Mouse (Mus musculus): ENCODE measurements around the gene Pm20d1.

- no peak for TF ChIP-seq CTCF (IDR thresholded peaks at IDR 0.05; ENCODE audit: low read depth)
- no peak for TF ChIP-seq EP300 (IDR thresholded peaks at IDR 0.05; ENCODE audit: low read depth)
Measured at GRCm38 (mm10) chr1:131759667-131760427, 37.3 kb upstream of the Pm20d1 start.
